Mouse (Mus musculus): Measurements from ENCODE around the gene Cgnl1. TPM values are rescaled to one million over a fixed set of nuclear protein-coding genes. Genes with fewer than 3 reads are reported as not detected.

Cgnl1 gene
- polyA plus RNA-seq, 1 experiment: 10.4 TPM

DNA sequence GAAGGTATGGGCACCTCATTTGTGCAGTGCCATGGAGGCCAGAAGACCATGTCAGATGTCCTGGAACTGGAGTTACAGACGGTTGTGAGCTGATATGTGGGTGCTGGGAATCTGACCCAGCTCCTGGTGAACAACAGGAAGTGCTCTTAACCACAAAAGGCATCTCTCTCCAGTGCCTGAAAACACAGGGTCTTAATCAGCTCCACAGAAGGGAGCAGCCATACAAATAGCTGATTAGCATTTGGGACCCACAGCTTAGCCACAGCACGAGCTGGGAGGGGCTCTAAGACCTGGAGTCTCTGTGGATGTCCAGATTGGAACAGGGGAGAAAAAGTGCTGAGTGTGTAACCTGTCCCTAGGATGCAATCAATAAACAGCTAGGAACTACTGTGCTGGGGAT lies 4.5 kb downstream of the Cgnl1 start:
- DNase-seq (ENCODE audit: low spot score): no peak

DNA sequence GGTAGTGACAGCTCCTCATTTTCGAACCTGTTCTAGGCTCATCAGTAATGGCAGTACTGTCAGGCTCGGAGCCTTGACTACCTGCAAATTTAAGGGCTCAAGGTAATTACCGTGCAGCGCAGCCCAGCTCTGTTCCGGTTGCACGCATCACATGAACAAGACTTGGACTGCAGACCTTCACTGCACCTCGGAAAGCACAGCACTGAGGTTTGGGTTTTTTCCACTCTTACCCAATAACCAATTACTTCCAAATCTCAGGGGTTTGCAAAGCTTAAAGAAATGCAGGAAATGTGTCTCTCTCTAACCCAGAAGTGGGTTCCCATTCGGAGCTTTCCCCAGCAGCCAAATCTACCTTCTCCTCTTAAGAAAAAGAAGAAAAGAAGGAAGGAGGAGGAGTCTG lies 5.1 kb downstream of the Cgnl1 start:
- no peak for DNase-seq (ENCODE audit: low spot score)

DNA sequence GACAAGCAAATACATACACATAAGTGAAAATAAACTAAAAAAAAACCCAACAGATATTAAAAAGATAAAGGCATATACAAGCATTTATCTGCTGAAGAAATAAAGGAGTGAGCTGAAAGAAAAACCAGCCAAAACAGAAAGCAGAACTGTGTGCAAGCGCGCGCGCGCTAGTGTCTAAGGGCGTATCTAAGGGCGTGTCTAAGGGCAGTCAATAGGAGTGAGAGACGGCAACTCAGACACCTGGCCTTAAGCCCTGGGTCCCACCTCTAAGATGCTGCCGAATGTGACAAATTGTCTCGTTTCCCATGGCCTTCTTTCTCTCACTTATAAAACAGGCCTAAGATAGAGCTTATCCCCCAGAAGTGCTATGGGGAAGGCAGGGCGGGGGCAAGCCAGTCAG lies 6.9 kb downstream of the Cgnl1 start:
- DNase-seq (ENCODE audit: low spot score): no peak

DNA sequence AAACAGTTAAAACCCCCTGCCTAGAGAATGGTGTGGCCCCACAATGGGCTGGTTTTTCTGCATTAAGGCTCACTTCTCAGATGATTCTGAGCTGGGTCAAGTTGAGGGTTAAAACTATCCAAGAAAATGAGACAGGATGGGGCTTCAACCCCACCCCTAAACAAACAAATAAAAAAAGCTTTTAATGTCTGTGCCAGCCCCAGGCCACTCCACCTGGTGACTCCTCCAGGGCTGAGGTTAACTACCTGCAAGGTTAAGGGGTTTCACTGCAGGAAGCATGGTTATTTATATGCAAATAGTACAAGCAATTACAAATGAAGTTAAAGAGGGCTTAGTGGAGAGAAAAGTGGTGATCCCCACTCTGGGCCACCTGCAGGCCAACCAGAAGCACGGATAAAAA lies 8.1 kb downstream of the Cgnl1 start:
- no peak for DNase-seq (ENCODE audit: low spot score)

DNA sequence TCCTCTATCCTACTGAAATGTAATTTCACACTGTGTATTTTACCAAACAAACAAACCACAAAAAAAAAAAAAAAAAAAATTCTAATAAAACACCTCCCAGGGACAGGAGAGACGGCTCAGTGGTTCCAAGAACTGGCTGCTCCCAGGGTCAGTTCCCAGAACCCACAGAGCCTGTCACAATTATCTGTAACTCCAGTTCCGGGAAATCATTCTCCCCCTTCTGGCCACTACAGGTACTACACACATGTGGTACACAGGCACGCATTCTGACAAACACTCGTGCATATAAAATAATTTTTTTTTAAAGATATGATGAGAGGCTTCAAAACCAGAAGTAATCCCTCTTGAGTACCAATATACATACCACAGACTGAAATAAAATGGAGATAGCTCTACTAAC lies 9.7 kb downstream of the Cgnl1 start:
- DNase-seq (ENCODE audit: low spot score): no peak

DNA sequence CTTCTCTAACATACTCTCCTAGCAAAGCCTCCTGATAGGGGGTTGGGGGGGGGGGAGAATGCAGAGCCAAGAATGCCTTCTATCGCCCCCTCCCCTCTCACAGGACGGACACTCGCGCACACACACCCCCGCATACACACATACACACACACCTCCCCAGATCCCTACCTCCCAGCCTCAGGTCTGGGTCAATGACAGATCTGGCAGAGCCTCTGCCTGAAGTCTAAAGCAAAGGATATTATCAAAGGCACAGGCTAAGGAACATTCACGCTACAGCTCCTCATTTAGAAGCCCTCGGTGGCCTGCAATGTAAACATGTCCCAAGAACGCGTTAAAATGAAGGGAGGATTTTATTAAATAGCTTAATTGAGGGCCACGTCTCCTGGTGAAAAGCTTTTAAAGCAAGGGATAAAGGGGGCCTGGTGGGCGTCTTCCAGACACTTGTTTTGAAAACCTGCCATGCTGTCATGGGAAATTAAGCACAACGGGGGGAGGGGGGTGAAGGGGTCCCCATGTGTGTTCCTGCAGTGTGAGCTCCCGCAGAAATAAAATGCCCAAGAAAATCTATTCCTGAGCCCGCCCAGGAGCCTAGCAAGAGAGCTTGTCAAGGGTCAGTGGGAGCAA lies 10.8 kb downstream of the Cgnl1 start:
- no peak for DNase-seq (ENCODE audit: low spot score)

DNA sequence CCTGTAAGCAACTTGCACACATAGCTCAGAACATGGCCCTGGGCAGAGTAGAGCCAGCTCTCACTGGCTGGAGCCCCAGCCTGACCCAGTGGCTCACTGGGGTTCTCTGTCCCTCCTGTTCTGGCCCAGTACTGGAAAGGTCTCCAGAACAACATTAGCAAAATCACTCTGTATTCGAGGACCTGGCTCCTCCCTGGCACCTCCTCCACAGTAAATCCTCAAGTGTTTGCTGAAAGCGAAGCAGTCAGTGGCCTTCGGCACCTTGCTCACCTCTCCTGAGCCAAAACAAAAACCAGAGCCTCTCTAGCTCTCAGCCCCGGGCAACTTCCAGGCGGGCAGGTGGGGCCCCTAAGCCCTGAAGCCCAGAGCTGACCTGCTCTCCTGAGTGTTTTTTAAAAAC lies 11.5 kb downstream of the Cgnl1 start:
- no peak for DNase-seq (ENCODE audit: low spot score)

DNA sequence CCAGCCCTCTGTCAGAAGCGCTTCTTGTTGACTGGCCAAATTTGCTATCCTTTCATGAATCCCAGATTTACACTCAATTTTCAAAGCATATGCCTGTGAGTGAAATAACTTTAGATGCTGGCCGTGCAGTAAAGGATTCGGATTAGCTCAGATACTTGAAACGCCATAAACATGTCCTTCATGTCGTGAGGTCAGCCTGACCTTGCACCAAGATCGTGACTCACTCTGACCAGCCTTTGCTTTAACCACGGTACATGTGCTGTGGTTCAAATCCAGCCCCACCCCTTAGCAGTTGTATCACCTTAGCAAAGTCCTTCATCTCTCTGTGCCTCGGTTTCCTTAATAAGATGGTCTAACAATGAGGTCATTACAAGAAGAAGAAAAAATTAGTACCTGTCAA lies 14.0 kb downstream of the Cgnl1 start:
- DNase-seq (ENCODE audit: low spot score): no peak

DNA sequence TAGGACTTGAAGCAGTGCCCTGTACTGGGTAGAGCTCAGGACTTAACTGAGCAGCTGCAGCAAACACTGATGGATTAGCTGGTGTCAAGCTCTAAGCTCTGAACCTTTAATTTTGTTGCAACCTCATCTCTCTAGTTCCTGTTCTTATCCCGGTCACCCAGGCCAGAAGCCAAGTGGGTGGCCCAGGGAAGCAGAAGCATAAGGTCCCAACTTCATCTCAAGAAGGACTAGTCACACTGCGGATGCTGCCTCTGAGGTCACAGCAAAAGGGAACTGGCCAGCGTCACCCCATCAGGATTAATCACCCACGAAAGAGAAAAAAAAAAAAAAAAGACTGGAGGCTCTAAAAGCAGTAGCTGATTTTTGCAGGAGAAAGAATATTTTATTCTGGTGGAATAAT lies 14.5 kb downstream of the Cgnl1 start:
- DNase-seq (ENCODE audit: low spot score): no peak

DNA sequence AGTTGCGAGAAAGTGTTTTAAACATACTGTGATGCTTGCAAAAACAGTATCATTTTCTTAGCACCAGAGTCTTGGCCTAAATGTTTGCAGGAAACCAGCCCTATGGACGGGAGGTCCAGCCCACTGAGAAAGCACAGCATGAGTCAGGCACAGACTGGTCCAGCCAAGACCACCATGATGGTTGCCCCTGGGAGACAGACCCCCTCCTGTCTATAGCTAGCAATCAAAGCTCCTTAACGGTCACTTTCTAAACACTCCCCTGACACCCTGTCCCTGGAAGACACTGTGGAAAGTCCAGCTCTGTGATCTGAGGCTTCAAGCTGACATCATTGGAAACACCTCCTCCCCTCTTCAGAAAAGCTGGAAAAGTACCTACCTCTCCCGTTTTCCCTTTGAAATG lies 17.4 kb downstream of the Cgnl1 start:
- DNase-seq (ENCODE audit: low spot score): no peak

DNA sequence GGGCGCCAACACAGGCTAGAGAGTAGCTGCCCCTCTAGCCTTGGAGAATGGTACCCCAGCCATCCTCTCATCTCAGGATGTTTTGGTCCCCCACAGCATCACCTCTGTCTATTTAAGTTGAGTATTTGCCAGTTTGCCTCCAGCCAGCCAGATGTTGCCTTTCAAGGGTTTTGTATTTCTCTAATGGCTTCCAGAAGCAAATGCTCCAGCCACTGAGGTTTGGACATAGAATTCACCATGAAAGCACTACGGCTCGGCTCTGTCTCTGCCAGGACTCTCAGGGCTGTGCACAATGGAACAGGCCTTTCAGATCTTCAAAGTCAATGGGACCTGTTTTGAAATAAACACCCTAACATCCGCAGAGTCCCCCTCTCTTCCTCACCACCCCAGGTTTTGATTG lies 17.9 kb downstream of the Cgnl1 start:
- DNase-seq (ENCODE audit: low spot score): no peak

DNA sequence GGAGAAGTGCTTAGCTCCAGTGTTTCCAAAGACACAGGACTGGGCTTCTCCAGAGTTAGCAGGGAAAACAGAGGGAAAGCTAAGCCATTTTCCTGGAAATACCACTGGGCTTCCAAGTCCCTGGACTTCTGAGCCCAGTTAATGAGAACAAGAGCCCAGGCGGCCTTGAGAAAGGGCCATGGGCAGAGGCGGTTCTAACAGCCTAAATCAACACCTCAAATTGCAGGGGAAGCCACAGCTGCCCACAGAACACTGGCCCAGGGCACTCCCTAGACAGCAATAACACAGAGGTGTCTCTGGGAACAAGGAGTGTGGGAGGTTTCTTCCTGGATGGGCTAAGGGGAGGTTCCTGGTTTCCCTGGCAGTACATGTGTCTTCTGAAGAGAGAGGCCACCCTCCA lies 18.3 kb downstream of the Cgnl1 start:
- DNase-seq (ENCODE audit: low spot score): no peak

DNA sequence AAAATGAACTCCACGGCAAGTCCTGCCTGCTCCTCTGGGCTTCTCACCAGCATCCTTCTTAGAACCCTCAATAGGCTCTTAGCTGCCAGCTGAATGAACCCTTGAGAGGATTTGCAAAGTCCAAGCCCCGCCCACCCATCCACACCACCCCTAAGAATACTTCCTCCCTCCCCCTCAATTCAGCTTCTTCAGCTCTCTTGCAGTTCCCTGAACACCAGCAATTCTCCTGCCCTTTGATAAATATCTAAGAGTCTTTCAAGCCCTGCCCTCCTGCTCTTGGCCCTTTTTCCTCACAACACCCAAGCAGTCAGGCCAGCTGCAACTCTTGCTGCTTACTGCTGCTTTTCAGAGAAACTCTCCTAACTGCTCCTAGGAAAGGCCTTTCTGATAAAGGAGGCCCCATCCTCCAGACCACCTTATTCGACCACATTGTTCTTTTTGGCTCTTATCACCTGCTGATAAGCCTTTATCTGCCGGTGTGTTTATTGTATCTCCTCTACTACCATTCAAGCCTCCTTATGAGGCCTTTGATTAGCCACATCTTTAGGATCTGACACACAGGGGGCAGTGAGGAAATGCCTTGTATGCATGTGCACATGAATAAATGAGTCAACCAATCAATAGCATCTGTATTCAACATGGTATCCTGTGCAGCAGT lies 21.3 kb downstream of the Cgnl1 start:
- DNase-seq (ENCODE audit: low spot score): no peak

DNA sequence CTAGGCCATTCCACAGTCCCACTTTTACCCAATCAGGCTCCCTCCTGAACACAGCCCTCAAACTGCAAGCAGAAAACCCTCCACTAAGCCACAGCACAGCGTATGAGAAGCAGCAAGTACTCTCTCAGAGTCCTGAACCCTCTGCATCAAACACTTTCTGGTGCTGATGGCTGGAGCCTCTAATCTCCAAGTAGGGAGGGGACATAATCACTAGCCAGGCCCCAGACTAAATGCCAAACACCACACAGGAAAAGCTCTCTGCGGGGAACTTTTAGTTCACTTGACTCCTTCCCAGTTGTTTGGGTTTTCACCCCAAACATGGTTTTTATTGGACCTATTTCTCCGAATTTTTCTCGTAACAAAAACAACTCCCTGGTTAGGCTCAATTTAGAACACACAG lies 25.0 kb downstream of the Cgnl1 start:
- no peak for DNase-seq (ENCODE audit: low spot score)

DNA sequence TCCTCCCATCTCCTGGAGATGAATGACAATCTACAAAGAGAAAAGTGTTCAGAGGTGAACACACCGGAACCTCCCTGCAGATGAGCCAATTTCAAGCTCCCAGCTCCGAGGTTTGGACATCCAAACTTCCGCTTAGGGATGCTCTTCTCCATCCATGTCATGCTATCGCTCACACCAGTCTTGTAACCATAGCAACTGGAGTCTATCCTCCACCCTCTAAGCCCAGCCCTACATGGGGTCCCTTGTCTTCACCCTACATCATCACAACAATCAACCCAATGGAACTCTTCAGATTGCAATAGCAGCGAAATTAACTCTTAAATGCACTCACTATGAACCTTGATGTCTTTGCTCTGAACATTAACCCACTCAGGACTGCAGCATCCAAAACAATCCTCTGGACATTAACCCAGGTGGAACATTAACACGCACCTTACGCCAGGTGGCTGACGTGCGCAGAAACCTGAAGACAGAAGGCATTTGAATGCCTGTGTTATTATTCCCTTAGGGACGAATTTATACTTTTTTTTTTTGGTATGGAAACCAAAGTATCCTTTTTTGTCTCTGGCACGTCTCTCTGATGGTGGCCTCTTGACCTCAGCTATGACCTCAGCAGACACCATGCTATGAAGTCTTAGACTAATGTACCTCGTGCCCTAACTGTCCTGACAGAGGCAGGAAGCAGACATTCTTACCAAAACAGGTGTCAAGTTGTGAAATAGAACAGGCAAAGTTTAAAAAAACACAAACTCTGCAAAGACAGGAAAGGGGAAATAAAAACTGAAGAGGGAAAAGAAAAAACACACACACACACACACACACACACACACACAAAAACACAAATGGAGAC lies 33.1 kb downstream of the Cgnl1 start:
- DNase-seq (ENCODE audit: low spot score): no peak

DNA sequence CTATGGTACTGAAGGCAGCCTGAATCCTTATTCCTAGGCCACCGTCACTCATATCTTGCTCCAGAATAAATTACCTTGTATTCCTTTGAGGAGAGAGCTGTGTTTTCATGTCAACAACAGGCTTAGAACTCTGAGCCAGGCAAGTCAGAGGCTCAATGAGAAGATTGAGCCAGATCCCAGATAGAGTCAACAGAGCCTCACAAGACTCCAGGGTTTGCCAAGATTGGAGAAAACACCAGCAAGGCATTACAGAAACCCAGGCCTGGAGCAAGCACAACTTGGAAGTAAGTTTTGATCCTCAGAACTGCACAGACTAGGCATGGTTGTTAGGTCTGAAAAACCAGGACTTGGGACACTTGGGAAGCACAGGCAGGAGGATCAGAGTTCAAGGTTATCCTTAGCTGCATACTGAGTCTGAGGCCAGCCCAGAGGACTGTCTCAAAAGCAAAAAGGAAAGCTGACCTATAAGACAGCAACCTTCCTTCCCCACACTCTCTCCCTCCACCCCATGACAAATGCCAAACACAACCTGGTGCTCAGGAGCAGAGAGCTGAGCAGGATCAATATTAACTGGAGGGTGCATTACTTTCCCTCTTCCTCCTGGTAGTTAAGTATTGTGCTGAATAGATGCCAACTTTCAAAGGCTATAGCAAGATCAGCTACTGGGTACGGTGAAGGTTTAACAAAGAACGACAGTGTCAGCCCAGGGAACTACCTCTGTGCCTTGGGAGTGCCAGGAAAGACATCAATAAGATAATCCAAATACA lies 34.0 kb downstream of the Cgnl1 start:
- no peak for DNase-seq (ENCODE audit: low spot score)

DNA sequence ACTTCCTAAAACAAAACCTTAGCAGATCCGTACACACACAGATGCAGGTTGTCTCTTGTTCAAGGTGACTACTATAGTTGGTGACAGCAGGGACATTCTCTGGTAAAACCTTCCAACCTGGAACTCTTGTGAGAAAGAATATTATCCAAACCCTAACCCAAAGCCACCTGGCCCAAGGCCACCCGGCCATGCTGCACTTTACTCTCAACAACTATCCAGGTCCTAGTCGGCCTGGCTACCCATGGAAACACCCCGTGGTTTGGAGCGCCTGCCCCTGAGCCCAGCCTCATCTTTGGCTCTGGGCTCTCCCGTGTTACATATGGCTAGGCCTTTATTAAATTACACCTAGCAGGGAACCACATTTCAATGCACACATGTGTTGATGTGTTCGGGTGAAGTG lies 35.5 kb downstream of the Cgnl1 start:
- no peak for DNase-seq (ENCODE audit: low spot score)

DNA sequence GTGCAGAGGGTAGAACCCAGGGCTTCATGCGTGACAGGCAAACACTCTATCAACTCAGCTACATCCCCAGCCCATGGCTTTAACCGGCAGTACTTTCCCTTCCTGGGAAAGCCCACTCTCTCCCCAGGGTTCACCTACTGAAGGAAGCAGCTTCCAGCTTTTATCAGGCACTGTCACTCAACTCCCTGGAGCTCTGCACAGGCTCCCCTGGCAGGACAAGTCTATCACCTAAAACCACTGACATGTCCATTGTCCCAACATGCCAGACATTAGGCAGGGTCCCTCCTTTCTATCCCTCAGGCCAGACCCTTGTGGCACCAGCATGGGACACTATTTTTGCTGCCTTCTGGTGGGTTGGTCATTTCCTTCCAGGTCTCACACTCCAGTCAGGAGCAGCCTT lies 37.8 kb downstream of the Cgnl1 start:
- no peak for DNase-seq (ENCODE audit: low spot score)

DNA sequence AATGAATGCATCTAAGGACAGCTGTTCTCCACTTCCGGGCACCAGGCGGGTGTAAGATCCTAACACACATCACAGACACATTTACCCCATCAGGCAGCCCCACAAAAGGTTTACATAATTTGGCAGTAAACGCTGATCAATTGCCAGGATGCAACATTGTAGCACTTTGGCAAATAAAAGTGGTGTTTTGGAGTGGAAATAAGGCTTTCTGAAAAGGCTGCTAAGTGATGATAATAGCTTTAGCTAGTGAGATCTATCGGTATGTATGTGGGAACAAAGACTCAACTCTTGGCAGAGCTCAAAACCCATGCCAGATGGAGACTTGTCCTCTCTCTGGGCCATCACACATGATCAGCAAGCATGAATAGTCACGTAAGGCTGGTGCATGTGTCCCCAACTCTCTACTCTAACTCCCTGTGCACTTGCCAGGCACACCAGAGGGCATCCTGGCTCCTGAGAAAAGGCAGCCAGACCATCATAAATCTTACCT lies 42.5 kb downstream of the Cgnl1 start:
- no peak for DNase-seq (ENCODE audit: low spot score)

DNA sequence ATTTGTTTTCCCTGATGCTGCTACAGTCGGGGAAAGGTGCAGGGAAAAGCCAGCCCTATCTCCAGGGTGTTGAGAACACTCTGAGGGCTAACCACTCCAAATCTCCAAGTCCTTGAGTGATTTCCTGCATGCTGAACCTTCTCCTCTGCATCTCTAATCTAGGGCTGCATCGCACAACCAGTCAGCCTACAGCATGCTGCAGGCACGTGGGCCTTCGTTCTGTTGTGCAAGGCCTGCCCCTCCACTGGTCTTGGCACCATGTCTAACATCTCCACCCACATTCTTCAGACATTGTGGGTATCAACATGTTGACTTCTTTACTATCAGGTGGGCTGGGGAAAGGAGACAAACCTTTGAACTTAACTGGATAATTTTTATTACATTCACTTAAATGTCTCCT lies 44.2 kb downstream of the Cgnl1 start:
- no peak for DNase-seq (ENCODE audit: low spot score)

DNA sequence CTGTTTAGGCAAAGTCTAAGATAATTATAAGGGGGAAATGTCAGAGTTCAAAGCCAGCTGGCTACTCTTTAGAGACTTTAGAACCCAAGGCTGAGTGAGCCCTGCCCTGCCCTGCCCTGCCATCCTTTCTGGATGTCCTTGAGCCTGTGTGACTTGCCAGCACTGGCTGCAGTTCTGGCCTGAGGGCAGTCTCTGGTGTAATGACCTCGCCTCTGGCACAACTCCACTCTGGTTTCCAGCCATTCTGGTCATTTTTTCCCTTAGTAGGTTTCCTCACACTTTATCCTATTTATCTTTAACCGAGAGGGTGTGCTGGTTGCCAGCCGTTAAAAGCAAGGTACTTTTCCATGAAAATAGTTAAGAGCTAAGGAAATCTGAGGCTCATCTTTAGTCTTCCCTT lies 45.3 kb downstream of the Cgnl1 start:
- DNase-seq (ENCODE audit: low spot score): no peak

DNA sequence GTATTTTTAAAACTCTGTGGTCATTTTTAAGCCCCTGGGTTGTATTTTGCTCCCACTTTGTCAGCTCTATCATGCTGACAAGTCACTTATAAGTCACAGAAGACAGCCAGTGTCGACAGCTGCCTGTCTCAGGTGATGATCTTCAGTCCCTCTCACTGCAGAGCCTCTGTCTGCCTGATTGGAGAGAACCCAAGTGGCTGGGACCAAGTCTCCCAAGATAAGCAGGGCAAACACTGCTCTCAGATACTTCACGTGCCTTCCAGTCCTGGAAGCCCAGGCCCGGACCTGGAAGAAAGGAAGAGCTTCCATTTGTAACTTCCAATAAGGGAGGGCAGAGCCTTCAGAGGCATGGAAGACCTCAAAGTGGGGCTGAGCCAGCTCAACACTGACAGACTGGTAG lies 49.0 kb downstream of the Cgnl1 start:
- DNase-seq (ENCODE audit: low spot score): no peak

All from urinary bladder, adult 2 months (tissue).